Mouse (Mus musculus) embryonic facial prominence, embryonic 12.5 days (tissue): Measurements from ENCODE around the gene Mical2. TPM values are rescaled to one million over a fixed set of nuclear protein-coding genes. Genes with fewer than 3 reads are reported as not detected.

Experiments used
- ATAC-seq: fragments of 200-750 bp; cut with Nextera tagmentation; 2 replicates; pipeline ENCODE4 v1.8.0; 2017; ENCODE audit not compliant: insufficient number of reproducible peaks, insufficient read depth, low FRiP score, low TSS enrichment
- H3K27ac ChIP-seq: fragments of 300-500 bp; sonication (generic); 2 replicates; pipeline ENCODE4 v1.5.1; 2016; ENCODE audit warnings: mild to moderate bottlenecking
- H3K27me3 ChIP-seq: fragments of 300-500 bp; sonication (generic); 2 replicates; pipeline ENCODE4 v1.6.1; 2016; ENCODE audit warnings: mild to moderate bottlenecking, moderate library complexity
- H3K36me3 ChIP-seq: fragments of 300-500 bp; sonication (generic); 2 replicates; pipeline ENCODE4 v1.6.1; 2016; ENCODE audit warnings: mild to moderate bottlenecking
- H3K4me1 ChIP-seq: fragments of 300-500 bp; sonication (generic); 2 replicates; pipeline ENCODE4 v1.6.1; 2016
- H3K4me2 ChIP-seq: fragments of 300-500 bp; sonication (generic); replicated peaks from 2 replicates; pipeline ENCODE4 v1.6.1; 2016; ENCODE audit warnings: mild to moderate bottlenecking, moderate library complexity
- H3K4me3 ChIP-seq: fragments of 300-500 bp; sonication (generic); 2 replicates; pipeline ENCODE4 v1.5.1; 2016; ENCODE audit warnings: mild to moderate bottlenecking
- H3K9ac ChIP-seq: fragments of 300-500 bp; sonication (generic); 2 replicates; pipeline ENCODE4 v1.6.1; 2016; ENCODE audit warnings: mild to moderate bottlenecking, moderate library complexity
- H3K9me3 ChIP-seq: fragments of 300-500 bp; sonication (generic); 2 replicates; pipeline ENCODE4 v1.6.1; 2016; ENCODE audit warnings: mild to moderate bottlenecking, moderate library complexity
- WGBS: fragments of 180-500 bp; shearing (Covaris S2); methylation state at CpG from one replicate; pipeline ENCODE4 v1.1.7; 2016; 5-methylcytosine and 5-hydroxymethylcytosine counted together
- polyA plus RNA-seq: library from polyadenylated mRNA; unstranded; fragments of >200 nt; fragmentation: Nextera tagmentation; extraction: Ambion mirVana; gene quantifications from 2 replicates; pipeline ENCODE4 v1.2.1, GENCODE M21; 2016

Mical2 gene
- polyA plus RNA-seq, 1 experiment from 2014 or later = 3.3 TPM

DNA sequence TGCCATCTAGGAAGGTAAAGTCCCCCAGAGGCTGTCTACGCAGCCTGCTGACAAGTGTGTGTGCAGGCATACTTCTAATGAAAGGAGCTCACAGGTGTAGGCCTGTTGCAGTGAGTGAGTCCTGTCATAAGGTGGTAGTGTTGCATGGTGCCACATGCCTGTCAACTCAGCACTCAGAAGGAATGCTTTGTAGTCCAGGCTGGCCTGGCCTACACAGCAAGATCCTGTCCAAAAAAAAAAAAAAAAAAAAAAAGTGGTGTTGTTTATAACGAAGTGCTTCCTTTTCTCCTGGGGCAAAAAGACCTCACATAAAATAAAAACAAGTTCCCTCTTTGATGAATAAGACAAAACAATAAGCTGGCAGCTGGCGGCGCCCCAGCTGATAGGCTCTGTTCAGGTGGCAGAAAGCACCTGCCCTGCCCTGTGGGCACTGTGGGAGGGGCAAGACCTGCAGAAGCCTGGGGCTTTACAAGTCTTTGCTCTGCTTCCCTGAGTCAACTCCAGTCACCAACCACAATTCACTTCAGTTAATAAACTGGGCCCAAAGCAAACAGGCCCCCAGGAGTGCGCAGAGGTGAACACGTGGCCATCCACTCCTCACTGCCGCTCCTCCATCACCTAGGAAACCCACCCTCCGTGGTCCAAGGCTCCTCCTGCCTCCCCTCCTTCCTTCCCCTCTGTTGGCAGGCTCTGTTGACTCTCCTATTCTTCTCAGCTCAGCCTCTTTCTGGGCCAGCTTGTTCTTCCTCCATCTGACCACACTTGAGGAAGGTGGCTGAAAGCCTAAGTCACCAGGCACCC, 12.5 kb upstream of the Mical2 start:
- ATAC-seq = no peak
- H3K9me3 ChIP-seq = no peaks in the 10 kb centered on the region
- H3K4me2 ChIP-seq = no peak overlapping the region
- no peak overlapping the region for H3K9ac ChIP-seq
- no peak overlapping the region for H3K27ac ChIP-seq
- no peaks in the 10 kb centered on the region for H3K36me3 ChIP-seq
- 54% methylated on average over 8 of the region's 8 CpGs for WGBS
- no peak overlapping the region for H3K4me3 ChIP-seq
- H3K27me3 ChIP-seq = no peaks in the 10 kb centered on the region
- 0 out of 2 replicates have a peak, but pooled peaks cover 6% of the 10 kb centered on the region for H3K4me1 ChIP-seq

DNA sequence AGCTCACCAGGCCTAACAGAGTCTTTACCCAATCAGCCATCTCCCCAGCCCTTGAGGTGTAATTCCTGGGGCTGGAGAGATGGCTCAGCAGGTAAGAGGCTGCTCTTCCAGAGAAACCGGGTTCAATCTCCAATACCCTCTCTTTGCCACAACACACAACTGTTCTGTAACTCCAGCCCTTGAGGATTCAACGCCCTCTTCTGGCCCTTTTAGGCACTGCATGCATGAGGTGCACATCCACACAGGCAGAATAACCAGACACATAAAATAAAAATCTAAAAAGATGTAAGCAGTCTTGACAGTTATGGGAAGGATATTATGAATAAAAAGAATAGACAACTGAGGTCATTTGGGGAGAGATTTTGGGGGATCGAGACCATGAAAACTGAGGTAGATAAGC, 9.8 kb upstream of the Mical2 start:
- Histone ChIP-seq H3K4me1 (0 out of 2 replicates have a peak, but pooled peaks cover 6% of the 10 kb centered on the region), H3K27ac (no peak overlapping the region), H3K36me3 (no peaks in the 10 kb centered on the region), H3K9ac (no peak overlapping the region), H3K4me2 (no peak overlapping the region), H3K27me3 (no peaks in the 10 kb centered on the region), H3K4me3 (no peak overlapping the region), H3K9me3 (no peaks in the 10 kb centered on the region)
- WGBS = 86% methylated on average over 3 of the region's 3 CpGs
- ATAC-seq = no peak

DNA sequence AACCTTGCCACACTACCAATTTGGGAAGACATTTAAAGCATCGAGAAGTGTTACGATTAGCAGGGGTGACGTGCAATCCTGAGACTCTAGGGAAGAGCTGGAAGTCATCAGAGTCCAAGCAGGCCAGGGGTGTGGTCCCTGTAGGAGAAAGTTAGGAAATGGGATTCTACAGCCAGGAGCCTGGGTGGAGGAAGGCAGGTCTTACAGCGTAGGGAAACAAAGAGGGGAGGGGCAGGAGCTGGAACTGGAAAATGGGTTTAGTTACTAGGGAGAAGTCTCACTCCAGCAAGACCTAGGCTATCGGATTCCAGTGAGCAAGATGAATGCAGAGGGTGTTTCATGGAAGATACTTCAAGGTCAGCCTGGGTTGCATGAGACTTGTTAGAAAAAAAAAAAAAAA, 8.9 kb upstream of the Mical2 start:
- Histone ChIP-seq H3K9me3 (no peaks in the 10 kb centered on the region), H3K4me3 (no peak overlapping the region), H3K4me1 (0 out of 2 replicates have a peak, but pooled peaks cover 6% of the 10 kb centered on the region), H3K27me3 (no peaks in the 10 kb centered on the region), H3K9ac (no peak overlapping the region), H3K4me2 (no peak overlapping the region), H3K27ac (no peak overlapping the region), H3K36me3 (no peaks in the 10 kb centered on the region)
- WGBS = 53% methylated on average over 5 of the region's 5 CpGs
- no peak for ATAC-seq

DNA sequence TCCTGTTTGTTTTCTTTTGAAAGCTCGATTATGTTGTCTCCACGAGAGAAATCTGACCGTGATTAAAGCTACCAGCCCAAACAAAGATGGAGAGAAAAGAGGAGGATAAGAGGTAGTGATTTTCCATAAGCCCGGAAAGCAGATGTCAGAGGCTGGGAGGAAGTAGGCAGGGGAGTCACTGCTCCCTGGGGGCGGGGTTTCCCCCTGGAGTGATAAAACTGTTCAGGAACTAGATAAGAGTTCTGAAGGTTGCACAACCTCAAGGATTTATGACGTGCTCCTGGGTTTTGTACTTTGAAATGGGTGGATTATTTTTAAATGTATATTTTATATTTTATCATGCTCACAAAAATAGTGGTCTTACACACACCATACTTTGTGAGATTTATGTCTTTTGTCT, 8.4 kb upstream of the Mical2 start:
- Histone ChIP-seq H3K4me1 (0 out of 2 replicates have a peak, but pooled peaks cover 6% of the 10 kb centered on the region), H3K4me3 (no peak overlapping the region), H3K27ac (no peak overlapping the region), H3K9ac (no peak overlapping the region), H3K36me3 (no peaks in the 10 kb centered on the region), H3K4me2 (no peak overlapping the region), H3K27me3 (no peaks in the 10 kb centered on the region), H3K9me3 (no peaks in the 10 kb centered on the region)
- 42% methylated on average over 6 of the region's 6 CpGs for WGBS
- no peak for ATAC-seq

DNA sequence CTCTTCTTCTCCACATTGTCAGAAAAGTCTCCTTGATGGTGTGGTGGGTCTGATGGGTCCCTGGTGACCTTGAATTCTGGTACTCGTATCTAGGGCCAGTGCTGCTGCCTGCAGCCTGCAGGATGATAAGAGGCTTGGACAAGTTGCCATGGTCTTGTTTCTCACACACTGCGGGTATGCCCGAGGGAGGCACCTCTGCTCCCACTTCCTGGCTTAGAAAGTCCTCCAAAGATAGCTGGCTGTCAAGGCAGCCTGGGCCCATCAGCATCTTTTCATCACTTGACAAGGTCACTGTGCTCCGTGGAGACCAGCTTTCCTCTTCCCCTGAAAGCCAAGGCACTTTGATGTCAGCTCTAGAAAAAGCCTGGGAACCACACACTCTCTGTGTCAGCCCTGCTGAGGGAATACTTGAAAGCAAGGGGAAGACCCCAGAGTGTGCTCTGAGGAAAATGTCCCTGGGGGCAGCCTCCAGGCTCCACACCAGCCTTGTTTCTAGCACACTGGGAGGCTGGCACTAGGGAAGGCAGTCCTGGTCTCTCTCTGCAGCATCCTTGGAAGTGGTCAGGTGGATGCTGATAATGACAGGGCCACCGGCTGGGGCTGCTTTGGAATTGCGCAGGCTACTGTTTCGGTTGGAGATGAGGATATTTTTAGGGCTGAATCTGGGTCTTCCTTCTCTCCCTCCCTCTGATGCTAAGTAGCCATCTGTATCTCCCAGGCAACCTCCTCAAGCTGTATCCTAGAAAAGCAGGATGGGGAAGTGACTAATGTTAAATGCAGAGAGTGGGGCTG, 2.7 kb upstream of the Mical2 start:
- Histone ChIP-seq H3K9me3 (no peaks in the 10 kb centered on the region), H3K4me2 (no peak overlapping the region), H3K36me3 (no peaks in the 10 kb centered on the region), H3K27ac (no peak overlapping the region), H3K9ac (no peak overlapping the region), H3K4me1 (peaks cover 13% of the 10 kb centered on the region), H3K27me3 (peaks cover 42% of the 10 kb centered on the region), H3K4me3 (no peak overlapping the region)
- 57% methylated on average over 7 of the region's 7 CpGs for WGBS
- no peak for ATAC-seq

DNA sequence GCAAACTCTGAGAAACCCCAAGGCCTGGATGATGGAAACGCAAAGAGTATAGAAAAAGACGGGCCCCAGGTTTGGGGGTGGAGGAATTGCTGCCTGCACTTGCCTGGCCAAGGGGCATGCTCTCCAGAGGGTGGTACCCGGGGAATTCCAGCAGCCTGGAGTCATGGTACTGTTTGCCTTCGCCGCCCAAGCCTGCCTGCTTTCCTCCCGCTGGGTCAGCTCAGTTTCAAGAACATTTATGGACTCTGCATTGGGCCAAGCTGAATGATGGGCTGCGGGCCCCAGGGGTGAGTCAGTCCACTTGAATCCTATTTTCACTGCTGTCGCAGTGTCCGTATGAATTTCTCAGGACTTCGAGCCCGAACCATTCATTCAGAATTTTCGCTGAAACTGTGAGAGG, 802 bp upstream of the Mical2 start:
- Histone ChIP-seq H3K4me2 (no peak overlapping the region), H3K4me1 (peaks cover 13% of the 10 kb centered on the region), H3K36me3 (no peaks in the 10 kb centered on the region), H3K9me3 (no peaks in the 10 kb centered on the region), H3K27ac (no peak overlapping the region), H3K4me3 (no peak overlapping the region), H3K9ac (no peak overlapping the region), H3K27me3 (peaks cover 55% of the 10 kb centered on the region)
- WGBS = 70% methylated on average over 12 of the region's 12 CpGs
- ATAC-seq = no peak

DNA sequence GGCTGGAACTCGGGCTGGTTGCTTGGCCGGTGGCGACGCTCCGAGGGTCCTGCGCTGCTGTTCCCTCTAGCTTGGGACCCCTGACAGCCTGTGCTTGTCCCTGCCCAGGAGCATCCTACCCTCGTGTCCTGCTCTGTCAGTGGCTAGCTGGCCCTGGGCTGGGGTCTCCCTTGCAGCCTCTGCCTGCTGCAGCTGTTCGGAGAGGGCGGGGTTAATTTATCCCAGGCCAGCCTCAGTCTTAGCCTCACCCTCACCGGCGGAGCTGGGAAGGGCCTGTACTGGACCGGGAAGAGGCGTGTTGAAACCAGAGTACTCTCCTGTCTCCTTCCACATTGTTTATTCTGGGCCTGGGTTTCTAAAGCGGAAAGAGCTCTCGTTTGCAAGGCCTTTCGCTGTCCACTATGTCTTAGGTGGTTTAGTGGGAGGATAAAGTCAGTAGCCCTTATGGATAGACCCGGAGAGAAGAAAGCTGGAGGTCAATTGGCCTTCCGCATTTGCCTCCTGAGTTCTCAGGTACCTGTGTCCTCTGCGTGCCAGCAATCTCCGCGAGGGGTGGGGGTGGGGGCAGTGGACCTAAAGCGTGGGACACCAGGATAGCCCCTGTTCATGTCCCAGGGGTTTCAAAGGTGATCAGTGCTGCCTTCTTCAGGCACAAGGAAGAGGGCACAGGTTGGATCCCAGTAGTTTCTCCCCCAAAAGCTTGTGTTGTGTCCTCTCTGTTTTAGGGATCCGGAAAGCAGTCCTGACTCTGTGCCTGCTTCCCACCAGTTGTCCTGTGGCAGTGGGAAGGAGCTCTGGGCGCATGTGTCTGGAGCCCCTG, 1.0 kb downstream of the Mical2 start:
- Histone ChIP-seq H3K27ac (no peak overlapping the region), H3K4me3 (peak overlapping the region; percentile 51), H3K27me3 (peaks cover 55% of the 10 kb centered on the region), H3K9ac (peak overlapping the region; percentile 36), H3K4me1 (peaks cover 13% of the 10 kb centered on the region), H3K36me3 (no peaks in the 10 kb centered on the region), H3K4me2 (peak overlapping the region; percentile 97), H3K9me3 (no peaks in the 10 kb centered on the region)
- WGBS = 3% methylated on average over 24 of the region's 24 CpGs
- ATAC-seq = peak; percentile 45; the same call in 1 of the 2 replicates

DNA sequence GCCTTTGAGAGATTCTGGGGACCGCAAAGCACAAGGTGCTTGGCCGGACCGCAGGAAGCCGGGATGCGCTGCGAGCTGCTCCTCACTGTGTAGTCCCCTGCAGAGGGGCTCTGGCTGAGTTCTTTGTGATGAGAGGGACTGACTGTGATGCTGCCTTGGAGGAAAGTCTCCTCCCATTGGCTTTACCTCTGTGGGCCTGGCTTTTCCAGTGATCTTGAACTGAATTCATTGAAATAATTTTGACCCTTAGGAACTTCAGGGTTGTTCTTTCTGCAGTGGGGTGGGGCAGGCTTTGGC, 1.6 kb downstream of the Mical2 start:
- Histone ChIP-seq H3K27ac (no peak overlapping the region), H3K27me3 (peaks cover 55% of the 10 kb centered on the region), H3K9ac (no peak overlapping the region), H3K36me3 (no peaks in the 10 kb centered on the region), H3K9me3 (no peaks in the 10 kb centered on the region), H3K4me3 (no peak overlapping the region), H3K4me1 (peaks cover 13% of the 10 kb centered on the region), H3K4me2 (no peak overlapping the region)
- ATAC-seq = no peak
- 13% methylated on average over 6 of the region's 6 CpGs for WGBS

DNA sequence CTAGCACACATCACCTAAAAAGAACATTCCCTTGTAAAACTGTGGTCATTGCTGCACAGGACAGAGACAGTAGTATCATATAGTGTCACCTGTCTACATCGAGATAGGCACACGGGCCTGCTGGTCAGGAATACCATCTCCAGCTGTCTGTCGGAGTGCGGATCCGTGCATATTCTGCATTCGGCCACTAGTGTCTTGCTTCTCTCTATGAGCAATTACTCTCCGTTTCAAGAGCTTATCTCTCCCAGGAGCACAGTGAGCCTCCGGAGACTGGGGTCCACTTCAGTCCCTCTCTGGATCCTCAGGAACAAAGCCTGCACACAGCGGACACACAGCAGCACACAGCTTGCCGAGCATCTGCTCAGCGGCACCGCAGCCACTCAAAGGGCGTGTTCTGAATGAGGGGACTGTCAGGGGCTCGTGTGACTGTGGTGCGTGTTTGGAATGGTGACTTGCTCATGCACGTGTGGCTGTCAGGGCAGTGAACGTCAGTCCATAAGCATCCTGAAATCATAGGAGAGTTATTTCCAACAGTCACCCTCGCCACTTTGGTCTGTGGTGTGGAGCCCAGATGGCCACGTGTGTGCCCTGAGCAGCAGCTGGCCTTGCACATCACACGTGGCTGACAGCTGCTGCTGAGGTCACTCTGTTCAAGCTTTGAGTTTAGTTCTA, 3.3 kb downstream of the Mical2 start:
- Histone ChIP-seq H3K27me3 (peaks cover 45% of the 10 kb centered on the region), H3K27ac (no peak overlapping the region)
- WGBS = 66% methylated on average over 20 of the region's 20 CpGs

DNA sequence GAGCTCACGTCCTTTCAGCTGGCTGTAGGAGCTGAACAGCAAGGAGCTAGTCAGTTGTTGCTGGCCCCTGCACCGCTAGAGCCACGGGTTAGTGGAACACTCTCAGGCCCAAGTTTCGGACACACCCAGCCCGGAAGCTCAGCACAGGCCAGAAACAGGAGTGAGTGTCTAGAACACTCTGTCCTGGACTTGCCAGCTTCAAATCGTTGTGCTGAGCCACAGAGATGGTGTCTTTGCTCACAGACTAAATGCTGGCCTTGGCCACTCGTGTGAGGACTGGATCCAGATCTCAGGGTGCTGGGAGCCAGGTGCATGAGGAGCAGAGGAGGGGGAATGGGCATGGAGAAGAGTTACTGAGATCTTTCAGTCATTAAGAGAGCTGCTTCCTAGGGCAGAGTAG, 6.1 kb downstream of the Mical2 start:
- Histone ChIP-seq H3K9me3 (no peaks in the 10 kb centered on the region), H3K36me3 (no peaks in the 10 kb centered on the region), H3K4me1 (peaks cover 14% of the 10 kb centered on the region), H3K4me3 (no peak overlapping the region), H3K27ac (no peak overlapping the region), H3K27me3 (peaks cover 25% of the 10 kb centered on the region), H3K9ac (no peak overlapping the region), H3K4me2 (no peak overlapping the region)
- WGBS = 81% methylated on average over 7 of the region's 7 CpGs
- no peak for ATAC-seq

More for the DNA sequence above, 3.3 kb downstream of the Mical2 start:
- H3K4me2 ChIP-seq = no peak overlapping the region
- H3K4me1 ChIP-seq = peaks cover 22% of the 10 kb centered on the region
- ATAC-seq = no peak
- H3K4me3 ChIP-seq = no peak overlapping the region
- no peaks in the 10 kb centered on the region for H3K9me3 ChIP-seq
- no peak overlapping the region for H3K9ac ChIP-seq
- H3K36me3 ChIP-seq = no peaks in the 10 kb centered on the region

DNA sequence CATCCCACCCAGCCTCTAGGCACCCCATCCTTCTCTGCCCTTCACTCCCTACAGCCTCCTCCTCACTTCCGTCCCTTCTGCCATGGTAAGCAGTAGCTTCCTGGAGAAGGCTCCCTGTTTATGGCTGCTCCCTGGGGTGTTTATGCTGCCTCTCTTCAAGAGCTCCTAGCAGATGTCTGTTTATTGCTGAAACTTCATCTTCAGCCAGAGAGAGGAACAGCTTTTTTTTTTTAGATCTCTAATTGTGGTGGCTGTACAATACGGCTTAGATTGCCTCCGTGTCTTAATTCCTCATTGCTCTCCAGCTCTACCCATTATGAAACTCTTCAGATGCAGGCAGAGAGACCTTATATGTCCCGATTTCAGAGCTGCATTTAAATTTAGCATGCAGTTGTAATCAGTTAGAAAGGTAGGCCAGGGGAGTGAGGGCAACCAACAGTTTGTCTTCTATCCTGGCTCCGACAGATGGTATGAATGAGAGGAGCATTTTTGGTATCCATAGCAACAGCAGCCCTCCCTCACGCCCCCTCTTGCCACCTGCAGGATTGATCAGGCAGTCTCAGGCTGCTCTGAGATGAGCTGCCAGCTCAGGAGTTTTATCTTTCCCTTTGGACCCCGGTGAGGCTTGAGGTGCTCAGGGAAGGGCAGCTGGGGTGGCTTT, 7.8 kb downstream of the Mical2 start:
- H3K4me3 ChIP-seq = no peak overlapping the region
- H3K27ac ChIP-seq = no peak overlapping the region
- H3K9me3 ChIP-seq = no peaks in the 10 kb centered on the region
- 35% methylated on average over 7 of the region's 7 CpGs for WGBS
- no peak overlapping the region for H3K9ac ChIP-seq
- peaks cover 9% of the 10 kb centered on the region for H3K4me1 ChIP-seq
- H3K36me3 ChIP-seq = no peaks in the 10 kb centered on the region
- H3K27me3 ChIP-seq = peaks cover 7% of the 10 kb centered on the region; the same call in 1 of the 2 replicates
- no peak overlapping the region for H3K4me2 ChIP-seq
- ATAC-seq = no peak
